Mouse (Mus musculus): ENCODE measurements at regions not wholly inside any gene's neighbourhood (a gene's known extent, or its start where the extent isn't known, plus 50 kb on each side); places are given as distances from the start of the nearest gene placed in this dataset.

GRCm38 (mm10) chr1:136717830-136718517 lies 93.3 kb downstream of the Zfp281 start:
- DNase-seq (ENCODE audit: low read depth) = no peak

- no peak for DNase-seq (ENCODE audit: low read depth)
Observed at GRCm38 (mm10) chr1:136723839-136724443, 99.2 kb downstream of the Zfp281 start.

- no peak for DNase-seq (ENCODE audit: low read depth)
Observed at GRCm38 (mm10) chr1:136725242-136725641, 100.5 kb downstream of the Zfp281 start.

- DNase-seq (ENCODE audit: low read depth) = peak; percentile 69
Observed at GRCm38 (mm10) chr1:136726145-136726935, 101.6 kb downstream of the Zfp281 start.

GRCm38 (mm10) chr1:136727868-136728631 lies 103.3 kb downstream of the Zfp281 start:
- no peak for DNase-seq (ENCODE audit: low read depth)

- no peak for DNase-seq (ENCODE audit: low read depth)
Observed at GRCm38 (mm10) chr1:136728632-136728944, 103.9 kb downstream of the Zfp281 start.

- DNase-seq (ENCODE audit: low read depth) = no peak
Observed at GRCm38 (mm10) chr1:136730638-136731037, 105.9 kb downstream of the Zfp281 start.

GRCm38 (mm10) chr1:136738030-136738429 lies 113.3 kb downstream of the Zfp281 start:
- no peak for DNase-seq (ENCODE audit: low read depth)

GRCm38 (mm10) chr1:136739486-136739885 lies 114.8 kb downstream of the Zfp281 start:
- peak; percentile 76 for DNase-seq (ENCODE audit: low read depth)

GRCm38 (mm10) chr1:136741061-136741460 lies 116.4 kb downstream of the Zfp281 start:
- DNase-seq (ENCODE audit: low read depth) = no peak

- DNase-seq (ENCODE audit: low read depth) = peak; percentile 68
Observed at GRCm38 (mm10) chr1:136749188-136749587, 124.5 kb downstream of the Zfp281 start.

GRCm38 (mm10) chr1:136751464-136752191 lies 126.9 kb downstream of the Zfp281 start:
- no peak for DNase-seq (ENCODE audit: low read depth)

- DNase-seq (ENCODE audit: low read depth) = no peak
Observed at GRCm38 (mm10) chr1:136754286-136754685, 129.6 kb downstream of the Zfp281 start.

GRCm38 (mm10) chr1:136758730-136759129 lies 134.0 kb downstream of the Zfp281 start:
- DNase-seq (ENCODE audit: low read depth) = peak; percentile 30

- DNase-seq (ENCODE audit: low read depth) = no peak
Observed at GRCm38 (mm10) chr1:136759164-136759563, 134.5 kb downstream of the Zfp281 start.

GRCm38 (mm10) chr1:136761467-136761866 lies 136.8 kb downstream of the Zfp281 start:
- DNase-seq (ENCODE audit: low read depth) = no peak

GRCm38 (mm10) chr1:136768969-136769401 lies 144.3 kb downstream of the Zfp281 start:
- DNase-seq (ENCODE audit: low read depth) = peak; percentile 27

GRCm38 (mm10) chr1:136773743-136774142 lies 149.0 kb downstream of the Zfp281 start:
- DNase-seq (ENCODE audit: low read depth) = peak; percentile 49

- DNase-seq (ENCODE audit: low read depth) = no peak
Observed at GRCm38 (mm10) chr1:136776211-136776610, 151.5 kb downstream of the Zfp281 start.

- DNase-seq (ENCODE audit: low read depth) = no peak
Observed at GRCm38 (mm10) chr1:136777263-136777980, 152.7 kb downstream of the Zfp281 start.

GRCm38 (mm10) chr1:136779384-136779783 lies 154.7 kb downstream of the Zfp281 start:
- no peak for DNase-seq (ENCODE audit: low read depth)

Measured in induced T-regulatory cell, adult 2 months (primary cell).